Mouse (Mus musculus) embryonic facial prominence, embryonic 12.5 days (tissue): ENCODE results near the gene Rnf146. TPM values are rescaled to one million over a fixed set of nuclear protein-coding genes. Genes with fewer than 3 reads are reported as not detected.
"Not testable (repeated sequence)": the region's sequence is repeated elsewhere in the genome, so short reads cannot be mapped to it uniquely, and the experiment has no call there.

Experiments
- ATAC-seq: fragments of 200-750 bp; cut with Nextera tagmentation; 2 replicates; pipeline ENCODE4 v1.8.0; 2017; ENCODE audit not compliant: insufficient number of reproducible peaks, insufficient read depth, low FRiP score, low TSS enrichment
- H3K27ac ChIP-seq: fragments of 300-500 bp; sonication (generic); 2 replicates; pipeline ENCODE4 v1.5.1; 2016; ENCODE audit warnings: mild to moderate bottlenecking
- H3K27me3 ChIP-seq: fragments of 300-500 bp; sonication (generic); 2 replicates; pipeline ENCODE4 v1.6.1; 2016; ENCODE audit warnings: mild to moderate bottlenecking, moderate library complexity
- H3K36me3 ChIP-seq: fragments of 300-500 bp; sonication (generic); 2 replicates; pipeline ENCODE4 v1.6.1; 2016; ENCODE audit warnings: mild to moderate bottlenecking
- H3K4me1 ChIP-seq: fragments of 300-500 bp; sonication (generic); 2 replicates; pipeline ENCODE4 v1.6.1; 2016
- H3K4me2 ChIP-seq: fragments of 300-500 bp; sonication (generic); replicated peaks from 2 replicates; pipeline ENCODE4 v1.6.1; 2016; ENCODE audit warnings: mild to moderate bottlenecking, moderate library complexity
- H3K4me3 ChIP-seq: fragments of 300-500 bp; sonication (generic); 2 replicates; pipeline ENCODE4 v1.5.1; 2016; ENCODE audit warnings: mild to moderate bottlenecking
- H3K9ac ChIP-seq: fragments of 300-500 bp; sonication (generic); 2 replicates; pipeline ENCODE4 v1.6.1; 2016; ENCODE audit warnings: mild to moderate bottlenecking, moderate library complexity
- H3K9me3 ChIP-seq: fragments of 300-500 bp; sonication (generic); 2 replicates; pipeline ENCODE4 v1.6.1; 2016; ENCODE audit warnings: mild to moderate bottlenecking, moderate library complexity
- WGBS: fragments of 180-500 bp; shearing (Covaris S2); methylation state at CpG from one replicate; pipeline ENCODE4 v1.1.7; 2016; 5-methylcytosine and 5-hydroxymethylcytosine counted together
- polyA plus RNA-seq: library from polyadenylated mRNA; unstranded; fragments of >200 nt; fragmentation: Nextera tagmentation; extraction: Ambion mirVana; gene quantifications from 2 replicates; pipeline ENCODE4 v1.2.1, GENCODE M21; 2016

Gene Rnf146
- 49.6 and 51.9 TPM in 2 replicates for polyA plus RNA-seq

DNA sequence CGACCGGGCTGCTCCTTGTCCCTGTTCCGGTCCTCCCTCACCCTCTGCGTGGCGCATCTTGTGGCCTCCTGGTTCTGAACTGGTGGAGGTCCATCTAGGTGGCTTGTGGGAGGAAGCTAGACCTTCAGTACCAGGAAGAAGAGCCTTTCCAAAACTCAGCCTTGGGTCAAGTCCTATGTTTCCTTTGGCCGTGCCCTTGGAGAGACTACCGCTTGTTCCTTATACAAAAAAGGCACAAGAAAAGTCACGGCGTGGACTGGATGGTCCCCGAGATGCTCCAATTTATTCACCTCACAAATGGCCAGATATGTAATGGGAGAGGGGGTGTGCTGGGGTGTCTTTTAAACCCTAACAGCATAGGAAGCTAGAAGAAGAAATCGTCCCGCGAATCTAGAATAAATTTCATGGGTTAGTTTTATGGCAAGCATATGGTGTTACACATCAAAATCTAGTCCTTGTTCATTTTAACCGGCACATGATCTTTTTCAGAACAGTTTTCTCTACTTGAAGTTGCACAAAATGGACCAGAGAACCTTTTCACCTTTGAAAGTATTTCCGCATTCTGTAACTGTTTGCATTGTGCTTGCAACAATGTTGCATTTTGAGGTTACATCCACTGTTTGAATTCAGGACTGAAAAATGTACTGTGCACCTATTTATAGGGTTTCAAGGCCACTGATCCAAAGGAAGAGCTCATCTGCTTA is at the start of gene Rnf146:
Gene Rnf146 (minus strand): TSS at position 246 of the 704 bp plus-strand sequence.
- Histone ChIP-seq H3K36me3 (no peaks in the 10 kb centered on the region), H3K27me3 (no peaks in the 10 kb centered on the region), H3K9ac (peak within 1 kb of the TSS; percentile 97), H3K4me3 (peak within 1 kb of the TSS; percentile 74), H3K27ac (peak within 1 kb of the TSS; percentile 98), H3K9me3 (no peaks in the 10 kb centered on the region), H3K4me2 (peak within 1 kb of the TSS; percentile 71), H3K4me1 (peaks cover 10% of the 10 kb centered on the region)
- ATAC-seq = no peak
- 8% methylated on average over 15 of the region's 15 CpGs for WGBS

DNA sequence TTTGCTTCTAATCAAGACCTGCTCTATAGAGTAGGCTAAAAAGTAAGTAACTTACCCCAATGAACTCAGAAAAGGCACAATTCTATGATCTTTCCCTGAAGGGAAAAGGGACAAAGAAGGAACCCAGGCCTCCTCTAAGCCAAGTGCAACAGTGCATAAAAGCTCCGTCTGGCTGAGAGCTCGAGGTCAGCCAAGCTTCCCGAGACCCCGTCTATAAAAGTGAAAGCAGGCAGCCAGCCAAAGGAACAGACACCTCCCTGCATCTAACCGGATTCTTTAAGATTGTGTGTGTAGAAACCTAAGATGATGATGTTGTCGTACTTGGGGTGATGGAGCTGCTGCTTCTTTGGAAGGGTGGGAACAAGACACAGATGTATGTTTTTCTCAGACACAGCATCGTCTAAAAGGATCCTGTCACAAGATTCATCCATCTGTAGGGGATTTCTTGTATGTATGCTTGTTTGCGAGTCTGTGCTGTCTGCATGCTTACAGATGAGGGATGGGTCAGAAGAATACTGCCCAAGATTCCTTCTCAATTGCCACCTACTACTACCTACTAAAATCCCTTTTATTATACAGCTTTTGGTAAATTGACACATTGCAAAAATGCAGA is 40.5 kb upstream of the Rnf146 start:
- Histone ChIP-seq H3K4me2 (no peak overlapping the region), H3K4me3 (no peak overlapping the region), H3K36me3 (no peaks in the 10 kb centered on the region), H3K9ac (no peak overlapping the region), H3K27ac (no peak overlapping the region), H3K4me1 (no peaks in the 10 kb centered on the region), H3K27me3 (no peaks in the 10 kb centered on the region), H3K9me3 (no peaks in the 10 kb centered on the region)
- WGBS = 65% methylated on average over 8 of the region's 8 CpGs
- no peak for ATAC-seq

DNA sequence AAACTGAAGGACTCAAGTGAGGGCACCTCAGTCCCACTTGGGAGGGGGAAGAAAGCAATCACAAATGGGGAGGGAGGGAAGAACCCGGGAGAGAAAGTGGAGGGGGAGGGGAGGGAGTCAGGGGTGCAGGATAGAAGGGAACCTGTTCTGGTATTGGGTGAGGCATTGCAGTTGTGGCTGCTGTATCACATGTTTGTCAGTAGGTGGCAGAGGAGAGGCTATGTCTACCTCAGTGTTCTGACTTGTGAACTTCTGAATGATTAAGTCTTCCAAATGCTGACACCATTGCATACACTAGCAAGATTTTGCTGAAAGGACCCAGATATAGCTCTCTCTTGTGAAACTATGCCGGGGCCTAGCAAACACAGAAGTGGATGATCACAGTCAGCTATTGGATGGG is 32.6 kb upstream of the Rnf146 start:
- H3K4me3 ChIP-seq, H3K27me3 ChIP-seq, H3K9ac ChIP-seq, H3K4me2 ChIP-seq, H3K36me3 ChIP-seq, ATAC-seq, H3K27ac ChIP-seq, H3K4me1 ChIP-seq, H3K9me3 ChIP-seq: not testable (repeated sequence)
- WGBS = 60% methylated on average over 2 of the region's 2 CpGs

DNA sequence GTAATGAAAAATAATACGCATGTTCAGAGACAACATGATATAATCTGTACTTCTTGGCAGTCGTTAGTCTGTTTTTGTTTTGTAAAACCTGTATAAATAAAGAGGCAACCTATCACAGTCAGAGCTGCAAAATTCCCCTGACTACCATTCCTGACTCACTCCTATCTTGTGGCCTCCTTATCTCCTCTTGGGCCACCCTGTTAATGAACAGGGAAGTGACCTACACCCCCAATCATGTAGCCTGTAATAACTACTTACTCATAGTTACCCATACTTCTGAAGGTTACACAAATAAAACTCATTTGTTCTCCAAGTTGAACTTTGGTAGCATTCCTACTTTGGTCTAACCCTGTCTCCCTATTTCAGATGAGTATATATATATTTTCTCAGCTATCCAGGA is 19.3 kb upstream of the Rnf146 start:
- Histone ChIP-seq H3K9ac (no peak overlapping the region), H3K9me3 (no peaks in the 10 kb centered on the region), H3K4me1 (no peaks in the 10 kb centered on the region), H3K27me3 (no peaks in the 10 kb centered on the region), H3K4me2 (no peak overlapping the region), H3K4me3 (no peak overlapping the region), H3K27ac (no peak overlapping the region), H3K36me3 (no peaks in the 10 kb centered on the region)
- ATAC-seq = no peak
- 79% methylated on average over 2 of the region's 2 CpGs for WGBS

DNA sequence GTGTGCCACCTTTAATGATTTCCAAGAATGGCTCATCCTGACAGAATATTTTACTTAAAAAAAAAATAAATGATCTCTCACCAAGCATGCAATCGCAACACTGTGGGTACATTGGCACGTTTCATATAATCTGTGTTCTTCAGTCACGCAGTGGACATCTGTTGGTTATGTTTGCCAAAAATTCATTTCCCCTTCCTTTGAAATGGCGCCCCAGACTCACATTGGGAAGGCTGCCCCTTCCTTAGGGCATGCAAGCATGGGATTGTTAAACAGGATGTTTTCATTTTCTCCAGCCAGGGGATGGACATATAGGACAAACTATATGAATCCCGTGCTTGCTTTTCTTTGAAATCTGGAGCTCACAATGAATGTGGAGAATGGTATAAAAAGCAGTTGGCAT is 11.8 kb upstream of the Rnf146 start:
- H3K4me3 ChIP-seq = no peak overlapping the region
- no peaks in the 10 kb centered on the region for H3K36me3 ChIP-seq
- no peaks in the 10 kb centered on the region for H3K9me3 ChIP-seq
- no peak overlapping the region for H3K27ac ChIP-seq
- WGBS = 73% methylated on average over 5 of the region's 5 CpGs
- no peak overlapping the region for H3K9ac ChIP-seq
- no peaks in the 10 kb centered on the region for H3K27me3 ChIP-seq
- no peaks in the 10 kb centered on the region for H3K4me1 ChIP-seq
- no peak for ATAC-seq
- H3K4me2 ChIP-seq = no peak overlapping the region

DNA sequence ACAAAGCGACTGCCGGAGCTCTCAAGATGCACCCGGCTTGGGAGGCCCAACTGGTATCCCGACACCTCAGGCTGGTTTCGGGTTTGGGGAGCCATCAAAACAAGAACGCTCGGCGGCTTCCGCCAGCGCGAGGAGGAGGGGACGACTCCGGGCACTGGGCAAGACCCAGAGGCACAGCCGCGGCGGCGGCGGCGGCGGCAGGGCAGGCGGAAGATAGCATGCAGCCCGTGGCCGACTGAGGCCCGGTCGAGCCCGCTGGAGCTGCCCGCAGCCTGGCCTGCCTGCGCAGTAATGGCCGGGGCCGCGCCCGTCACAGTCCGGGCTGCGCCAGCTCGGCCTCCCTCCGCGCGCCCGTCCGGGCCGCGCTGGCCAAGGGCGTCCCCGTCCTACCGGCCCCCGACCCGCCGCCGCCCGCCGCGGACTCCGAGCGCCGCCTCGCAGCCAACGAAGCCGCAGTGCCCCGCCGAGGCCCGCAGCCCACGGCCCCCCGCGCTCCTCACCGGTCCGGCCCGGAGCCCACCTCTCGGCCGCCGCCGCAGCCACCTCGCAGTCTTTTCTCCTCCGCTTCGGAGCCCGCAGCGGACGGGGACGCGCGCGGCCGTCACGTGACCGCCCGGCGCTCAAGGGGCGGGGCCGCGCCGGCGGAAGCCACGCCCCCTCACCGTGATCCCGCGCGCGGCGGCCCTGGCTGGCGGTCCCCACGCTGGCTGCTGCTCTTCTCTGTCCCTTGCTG is 612 bp downstream of the Rnf146 start:
- H3K27ac ChIP-seq = peak overlapping the region; percentile 98
- peak overlapping the region; percentile 97 for H3K9ac ChIP-seq
- H3K36me3 ChIP-seq = no peaks in the 10 kb centered on the region
- peaks cover 15% of the 10 kb centered on the region for H3K4me1 ChIP-seq
- H3K27me3 ChIP-seq = no peaks in the 10 kb centered on the region
- H3K9me3 ChIP-seq = no peaks in the 10 kb centered on the region
- peak; percentile 96 for ATAC-seq
- H3K4me2 ChIP-seq = peak overlapping the region; percentile 71
- under 1% methylated on average over 68 of the region's 100 CpGs for WGBS
- peak overlapping the region; percentile 74 for H3K4me3 ChIP-seq

DNA sequence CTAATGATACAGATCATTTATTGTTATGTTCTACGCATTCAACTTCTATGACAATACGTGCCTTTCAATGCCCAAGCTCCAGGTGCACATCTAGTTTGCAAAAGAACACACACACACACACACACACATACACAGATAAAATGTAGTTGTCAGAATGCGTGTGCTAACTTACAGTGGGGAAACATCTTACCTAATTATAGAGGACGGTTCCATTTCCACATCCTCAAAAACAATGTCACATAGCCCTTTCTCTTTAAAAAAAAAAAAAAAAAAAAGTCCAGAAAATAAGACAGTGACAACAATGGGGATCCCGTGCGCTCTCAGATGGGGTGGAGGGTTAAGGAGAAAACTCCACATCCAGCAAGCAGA is 1.2 kb downstream of the Rnf146 start:
- H3K36me3 ChIP-seq = no peaks in the 10 kb centered on the region
- WGBS = 3% methylated on average over 6 of the region's 6 CpGs
- H3K4me1 ChIP-seq = peaks cover 17% of the 10 kb centered on the region
- peak overlapping the region; percentile 74 for H3K4me3 ChIP-seq
- H3K27me3 ChIP-seq = no peaks in the 10 kb centered on the region
- H3K27ac ChIP-seq = peak overlapping the region; percentile 98
- H3K4me2 ChIP-seq = peak overlapping the region; percentile 71
- H3K9ac ChIP-seq = peak overlapping the region; percentile 97
- no peaks in the 10 kb centered on the region for H3K9me3 ChIP-seq
- ATAC-seq = no peak

DNA sequence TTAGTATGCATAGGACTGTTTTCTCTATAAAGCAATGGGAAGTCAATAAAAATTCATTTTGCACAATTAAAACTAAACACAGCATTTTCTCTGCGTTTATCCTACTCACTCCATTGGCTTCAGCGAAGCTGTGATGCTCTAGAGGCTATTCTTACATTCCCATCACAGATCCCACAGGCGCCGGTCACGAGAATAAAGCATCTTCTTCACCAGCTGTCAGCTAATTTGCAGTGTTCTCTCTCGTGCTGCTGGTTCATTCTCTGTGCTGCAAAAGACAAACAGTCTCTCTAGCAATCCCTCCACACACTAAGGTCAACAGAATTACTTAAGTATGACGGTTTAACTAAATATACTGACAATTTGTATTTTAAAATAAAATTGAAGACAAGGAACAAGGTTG is 8.1 kb downstream of the Rnf146 start:
- no peak overlapping the region for H3K4me3 ChIP-seq
- H3K4me1 ChIP-seq = 0 out of 2 replicates have a peak, but pooled peaks cover 12% of the 10 kb centered on the region
- H3K27ac ChIP-seq = no peak overlapping the region
- H3K9me3 ChIP-seq = no peaks in the 10 kb centered on the region
- no peak for ATAC-seq
- 80% methylated on average over 7 of the region's 7 CpGs for WGBS
- no peak overlapping the region for H3K9ac ChIP-seq
- 0 out of 2 replicates have a peak, but pooled peaks cover 12% of the 10 kb centered on the region for H3K36me3 ChIP-seq
- H3K4me2 ChIP-seq = no peak overlapping the region
- no peaks in the 10 kb centered on the region for H3K27me3 ChIP-seq

DNA sequence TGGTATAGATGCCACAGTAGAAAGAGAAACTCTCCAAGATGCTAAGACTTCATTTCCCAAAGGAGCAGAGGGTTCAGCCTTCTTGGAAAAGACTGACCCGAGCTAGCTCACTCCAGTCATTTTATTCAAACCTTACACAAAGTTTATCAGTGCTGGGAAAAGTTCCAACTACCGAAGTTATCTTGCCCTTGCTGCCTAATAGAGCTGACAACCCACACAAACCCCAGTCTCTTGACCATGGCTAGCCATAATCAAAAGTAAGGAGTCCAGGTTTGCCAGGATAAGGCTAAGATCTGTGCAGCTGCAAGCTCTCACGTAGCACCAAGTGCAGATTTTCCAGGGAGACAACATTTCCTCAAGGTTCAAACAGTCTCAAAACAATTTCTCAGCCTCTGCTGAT is 9.7 kb downstream of the Rnf146 start:
- no peak overlapping the region for H3K4me3 ChIP-seq
- 91% methylated on average over 3 of the region's 3 CpGs for WGBS
- H3K36me3 ChIP-seq = peaks cover 13% of the 10 kb centered on the region
- 0 out of 2 replicates have a peak, but pooled peaks cover 11% of the 10 kb centered on the region for H3K4me1 ChIP-seq
- no peak overlapping the region for H3K27ac ChIP-seq
- no peak for ATAC-seq
- H3K9ac ChIP-seq = no peak overlapping the region
- H3K9me3 ChIP-seq = no peaks in the 10 kb centered on the region
- no peak overlapping the region for H3K4me2 ChIP-seq
- H3K27me3 ChIP-seq = no peaks in the 10 kb centered on the region

DNA sequence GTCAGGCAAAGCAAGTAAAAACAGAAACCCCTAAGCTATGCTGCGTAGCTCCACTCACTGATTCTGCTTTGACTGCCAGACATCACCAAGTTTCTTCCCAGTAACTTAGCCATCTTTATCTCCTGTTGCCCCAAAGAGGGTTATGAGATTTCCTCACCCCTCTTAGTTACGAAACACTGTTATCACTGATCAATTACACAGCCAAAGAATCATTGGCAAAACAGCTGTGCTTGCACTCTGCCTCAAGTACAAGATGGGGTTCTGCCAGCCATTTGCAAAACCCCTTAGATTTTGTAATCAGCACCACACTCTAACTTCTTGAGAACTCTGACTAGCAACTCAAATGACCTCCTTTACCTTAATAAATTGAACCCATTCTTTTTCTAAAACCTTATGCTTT is 10.8 kb downstream of the Rnf146 start:
- 80% methylated on average over 2 of the region's 2 CpGs for WGBS
- H3K4me2 ChIP-seq = no peak overlapping the region
- 0 out of 2 replicates have a peak, but pooled peaks cover 4% of the 10 kb centered on the region for H3K4me1 ChIP-seq
- H3K9me3 ChIP-seq = no peaks in the 10 kb centered on the region
- H3K27ac ChIP-seq = no peak overlapping the region
- no peak for ATAC-seq
- H3K4me3 ChIP-seq = no peak overlapping the region
- peaks cover 24% of the 10 kb centered on the region for H3K36me3 ChIP-seq
- no peak overlapping the region for H3K9ac ChIP-seq
- H3K27me3 ChIP-seq = no peaks in the 10 kb centered on the region

DNA sequence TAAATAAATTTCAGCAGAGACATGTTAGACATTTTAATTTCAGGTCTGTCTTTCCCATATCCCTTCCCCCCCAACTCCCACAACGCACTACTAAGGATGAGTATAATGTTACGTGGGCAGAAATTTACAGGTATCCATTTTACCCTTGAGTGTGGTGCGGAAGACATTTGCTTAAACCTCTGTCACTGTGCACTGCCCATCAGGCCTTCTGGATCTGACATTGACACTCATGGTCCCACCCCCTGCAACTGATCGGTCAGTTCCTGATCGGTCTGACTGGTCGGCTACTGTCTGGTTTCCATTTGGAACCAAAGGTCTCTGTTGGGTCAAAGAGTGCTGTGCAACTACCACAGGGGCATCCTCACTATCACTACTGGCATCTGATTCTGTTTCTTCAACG is 15.6 kb downstream of the Rnf146 start:
- no peaks in the 10 kb centered on the region for H3K27me3 ChIP-seq
- H3K4me3 ChIP-seq = no peak overlapping the region
- WGBS = 93% methylated on average over 7 of the region's 7 CpGs
- ATAC-seq = no peak
- no peaks in the 10 kb centered on the region for H3K4me1 ChIP-seq
- H3K9me3 ChIP-seq = no peaks in the 10 kb centered on the region
- H3K36me3 ChIP-seq = peaks cover 32% of the 10 kb centered on the region
- no peak overlapping the region for H3K4me2 ChIP-seq
- H3K27ac ChIP-seq = no peak overlapping the region
- H3K9ac ChIP-seq = no peak overlapping the region

DNA sequence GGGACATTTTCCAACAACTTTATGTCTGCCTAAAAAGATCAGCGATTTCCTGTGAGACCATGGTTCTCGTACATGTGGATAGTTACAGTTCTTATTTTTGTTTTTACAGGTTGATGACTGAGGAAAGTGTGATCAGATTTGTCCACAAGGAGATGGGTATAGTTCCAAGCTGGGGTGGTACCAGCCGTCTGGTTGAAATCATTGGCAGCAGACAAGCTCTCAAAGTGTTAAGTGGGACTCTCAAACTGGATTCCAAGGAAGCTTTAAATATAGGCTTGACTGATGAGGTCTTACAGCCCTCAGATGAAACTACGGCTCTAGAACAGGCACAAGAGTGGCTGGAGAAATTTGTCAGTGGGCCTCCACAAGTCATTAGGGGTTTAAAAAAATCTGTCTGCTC is 18.0 kb downstream of the Rnf146 start:
- H3K9me3 ChIP-seq = no peaks in the 10 kb centered on the region
- WGBS = 91% methylated on average over 4 of the region's 4 CpGs
- peaks cover 30% of the 10 kb centered on the region for H3K36me3 ChIP-seq

More for the DNA sequence above, 18.0 kb downstream of the Rnf146 start:
- no peaks in the 10 kb centered on the region for H3K4me1 ChIP-seq
- H3K27ac ChIP-seq = no peak overlapping the region
- no peak overlapping the region for H3K4me3 ChIP-seq
- no peaks in the 10 kb centered on the region for H3K27me3 ChIP-seq
- no peak overlapping the region for H3K9ac ChIP-seq
- no peak for ATAC-seq
- no peak overlapping the region for H3K4me2 ChIP-seq
